Mouse (Mus musculus) kidney, adult 2 months (tissue): ENCODE measurements around the gene Secisbp2l.

Experiments used
- CTCF ChIP-seq: fragments of 200-500 bp; conservative IDR thresholded peaks from 2 replicates; pipeline ENCODE4 v1.5.1; 2011; ENCODE audit warnings: low read depth, mild to moderate bottlenecking, control low read depth, low read length, moderate library complexity, mixed read lengths; ENCODE audit not compliant: insufficient read depth, insufficient read length
- POLR2A ChIP-seq: fragments of 200-500 bp; IDR thresholded peaks from one replicate; pipeline ENCODE4 v1.6.1; 2011; ENCODE audit warnings: low read depth, low read length, control low read depth

- TF ChIP-seq CTCF: no peak
- no peak for TF ChIP-seq POLR2A
These were observed 77.6 kb downstream of the Secisbp2l start for GRCm38 (mm10) chr2:125704907-125705631.
